Comparison of ENCODE assay signal across 16 mouse cellular contexts in genomic region chr1:60579886-60580285, GRCm38 (mm10). TPM values are rescaled to one million over a fixed set of nuclear protein-coding genes. Genes with fewer than 3 reads are reported as not detected.
DNase-seq lines count a peak whose midpoint lies in the region; ATAC-seq lines count a peak whose summit lies in the region.
"Had no signal": no experiment of that assay in that cellular context is flagged by ENCODE, and none has a peak within 500 bp of the region (broad histone marks: within the 10 kb centered on the region; RNA-seq: fewer than 3 reads in every experiment).

No protein-coding gene starts in this region.

- H3K36me3 ChIP-seq in liver, embryonic 16.5 days (ENCODE audit: control insufficient read depth, insufficient read depth), result no peaks in the 10 kb centered on the region
- H3K36me3 ChIP-seq in liver, embryonic 12.5 days, result no peaks in the 10 kb centered on the region
- H3K36me3 ChIP-seq in macrophage (ENCODE audit: inconsistent target), result no peaks in the 10 kb centered on the region
- H3K36me3 ChIP-seq in forebrain, embryonic 15.5 days, result no peaks in the 10 kb centered on the region
- H3K36me3 ChIP-seq: midbrain, embryonic 10.5 days had no signal

- ATAC-seq in liver, embryonic 16.5 days (ENCODE audit: low read depth), result peak; percentile 30; the same call in 1 of the 2 replicates
- ATAC-seq in liver, embryonic 12.5 days, result no peak
- ATAC-seq in forebrain, embryonic 15.5 days (replicated peaks), result no peak

- H3K27ac ChIP-seq in liver, embryonic 16.5 days (ENCODE audit: low read length), result peak overlapping the region; percentile 15; the same call in 1 of the 2 replicates
- no peak overlapping the region for H3K27ac ChIP-seq in liver, embryonic 12.5 days
- H3K27ac ChIP-seq in macrophage, result peak overlapping the region; percentile 94
- H3K27ac ChIP-seq in forebrain, embryonic 15.5 days (replicated peaks), result no peak overlapping the region
- H3K27ac ChIP-seq: midbrain, embryonic 10.5 days had no signal

- H3K9me3 ChIP-seq in liver, embryonic 16.5 days (replicated peaks; ENCODE audit: control insufficient read depth, low read length), result no peaks in the 10 kb centered on the region
- no peaks in the 10 kb centered on the region for H3K9me3 ChIP-seq in liver, embryonic 12.5 days (replicated peaks)
- no peaks in the 10 kb centered on the region for H3K9me3 ChIP-seq in forebrain, embryonic 15.5 days
- H3K9me3 ChIP-seq: midbrain, embryonic 10.5 days had no signal

- H3K4me1 ChIP-seq in liver, embryonic 16.5 days (ENCODE audit: control insufficient read depth, low read depth, low read length), result no peaks in the 10 kb centered on the region
- H3K4me1 ChIP-seq in liver, embryonic 12.5 days, result 0 out of 2 replicates have a peak, but pooled peaks cover 6% of the 10 kb centered on the region
- no peaks in the 10 kb centered on the region for H3K4me1 ChIP-seq in forebrain, embryonic 15.5 days
- H3K4me1 ChIP-seq: midbrain, embryonic 10.5 days had no signal

- DNase-seq in MEL-GATA-1-ER (ENCODE audit: extremely low read depth, low read depth) (peak; percentile 42), MN1 (ENCODE audit: low spot score) (no peak)
- DNase-seq in thymus, postnatal 14 days, result peak; percentile 8
- DNase-seq in layer of hippocampus, adult 9-10 months (ENCODE audit: low spot score), result no peak
- DNase-seq: adrenal gland, postnatal 25 days; cerebellum, adult 11-12 months; heart, postnatal 4 days; kidney, adult 18-20 months; lung, adult 18-20 months; spleen, adult 18-20 months had no signal

- H3K9ac ChIP-seq in liver, embryonic 16.5 days (ENCODE audit: low read depth, low read length), result no peak overlapping the region
- no peak overlapping the region for H3K9ac ChIP-seq in liver, embryonic 12.5 days
- H3K9ac ChIP-seq in forebrain, embryonic 15.5 days (replicated peaks), result no peak overlapping the region

- no peaks in the 10 kb centered on the region for H3K27me3 ChIP-seq in liver, embryonic 16.5 days (ENCODE audit: control insufficient read depth, insufficient read depth, low read depth, low read length)
- H3K27me3 ChIP-seq in liver, embryonic 12.5 days (replicated peaks), result no peaks in the 10 kb centered on the region
- no peaks in the 10 kb centered on the region for H3K27me3 ChIP-seq in forebrain, embryonic 15.5 days

- H3K79me2 ChIP-seq in macrophage (ENCODE audit: inconsistent target), result no peaks in the 10 kb centered on the region

- 6% methylated on average over 1 of the region's 1 CpGs for WGBS in liver, embryonic 16.5 days (ENCODE audit: insufficient replicate concordance)
- 26% methylated on average over 1 of the region's 1 CpGs for WGBS in liver, embryonic 12.5 days (ENCODE audit: insufficient replicate concordance)
- 0% methylated on average over 1 of the region's 1 CpGs for WGBS in macrophage (ENCODE audit: missing documents)
- WGBS in forebrain, embryonic 15.5 days, result 73% methylated on average over 1 of the region's 1 CpGs

- H3K4me3 ChIP-seq in liver, embryonic 16.5 days (ENCODE audit: low read depth, low read length), result no peak overlapping the region
- no peak overlapping the region for H3K4me3 ChIP-seq in liver, embryonic 12.5 days
- H3K4me3 ChIP-seq in macrophage (ENCODE audit: inconsistent target), result no peak overlapping the region
- H3K4me3 ChIP-seq in forebrain, embryonic 15.5 days, result no peak overlapping the region
- H3K4me3 ChIP-seq: erythroblast, embryonic 14.5 days; midbrain, embryonic 10.5 days had no signal

- no peak overlapping the region for H3K4me2 ChIP-seq in liver, embryonic 16.5 days (ENCODE audit: low read depth, low read length)
- H3K4me2 ChIP-seq in liver, embryonic 12.5 days, result no peak overlapping the region
- no peak overlapping the region for H3K4me2 ChIP-seq in forebrain, embryonic 15.5 days (replicated peaks)

RNA-seq across cellular contexts. Expression of gene Raph1, which starts 13.0 kb away (rescaled TPM):
- 24.7 and 26.7 TPM in 2 replicates for polyA plus RNA-seq in liver, embryonic 16.5 days (2015; fragmentation: Nextera tagmentation; extraction: Ambion mirVana)
- 50.7 and 51.3 TPM in 2 replicates for polyA plus RNA-seq in liver, embryonic 12.5 days (2016; fragmentation: Nextera tagmentation; extraction: Ambion mirVana)
- total RNA-seq in macrophage (2018; cell fraction: chromatin; rRNA removed), result 100 to 1,000 TPM; 171 to 719 (median 284) TPM
- total RNA-seq in macrophage (2018; cell fraction: cytosol; rRNA removed), result 10 to 100 TPM; 25.0 to 87.7 (median 46.2) TPM
- total RNA-seq in macrophage (2018; cell fraction: nucleus; rRNA removed), result 100 to 1,000 TPM in 19 of 26 experiments, 10 to 100 TPM in 7; 78.9 to 441 (median 214) TPM
- 23.9 to 26.9 TPM (median 25.2 TPM) in 3 replicates for polyA plus RNA-seq in macrophage (2018)
- 19.4 and 20.0 TPM in 2 replicates for polyA plus RNA-seq in forebrain, embryonic 15.5 days (2015; fragmentation: Nextera tagmentation; extraction: Ambion mirVana)

Comparison
In these comparisons a context has a peak if more than half of its experiments do, and no peak if none do; other contexts are left out.
1. H3K27ac ChIP-seq: peak in liver, embryonic 16.5 days (single experiment) and macrophage (single experiment); none in liver, embryonic 12.5 days (single experiment) and forebrain, embryonic 15.5 days (single experiment).
2. DNase-seq: peak in MEL-GATA-1-ER (single experiment) and thymus, postnatal 14 days (single experiment); none in layer of hippocampus, adult 9-10 months (single experiment) and MN1 (single experiment).